Mouse (Mus musculus) cortical plate, adult 2 months (tissue): ENCODE measurements around the gene Gm44973.

Experiments
- CTCF ChIP-seq: fragments of 200-500 bp; IDR thresholded peaks from 2 replicates; pipeline ENCODE4 v1.5.1; 2011; ENCODE audit warnings: mild to moderate bottlenecking, control low read depth, low read length; ENCODE audit not compliant: insufficient read depth; ENCODE audit errors: extremely low read depth
- POLR2A ChIP-seq: fragments of 200-500 bp; IDR thresholded peaks from 2 replicates; pipeline ENCODE4 v1.6.1; 2011; ENCODE audit warnings: mild to moderate bottlenecking, low read length, control low read depth; ENCODE audit not compliant: insufficient read depth; ENCODE audit errors: extremely low read depth

DNA sequence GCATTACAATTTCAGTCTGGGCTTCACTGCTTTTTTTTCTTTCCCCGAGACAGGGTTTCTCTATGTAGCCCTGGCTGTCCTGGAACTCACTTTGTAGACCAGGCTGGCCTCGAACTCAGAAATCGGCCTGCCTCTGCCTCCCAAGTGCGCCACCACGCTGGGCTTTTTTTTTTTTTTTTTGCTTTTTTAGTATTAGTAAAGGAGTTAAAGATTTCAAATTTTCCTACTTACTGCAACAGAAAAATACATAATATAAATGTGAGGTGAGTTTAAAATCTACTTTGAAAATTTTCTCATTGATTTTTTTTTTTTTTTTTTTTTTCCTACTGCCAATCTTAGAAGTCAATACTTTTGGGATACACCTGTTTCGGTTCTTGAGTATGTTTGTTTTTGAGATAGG is 49.6 kb downstream of the Gm44973 start:
- TF ChIP-seq POLR2A: no peak
- TF ChIP-seq CTCF: no peak
